Mouse (Mus musculus): ENCODE data around the gene Emc7. TPM values are rescaled to one million over a fixed set of nuclear protein-coding genes. Genes with fewer than 3 reads are reported as not detected.

The Emc7 gene
- total and polyA plus RNA-seq, 3 experiments: 2.9 to 36.6 (median 29.8) TPM

- DNase-seq: no peak
Measured at GRCm38 (mm10) chr2:112520526-112521482, 66.0 kb downstream of the Emc7 start.

Other genes with a start within 250 kb of the Emc7 start
- gene Lpcat4, start 215.5 kb upstream of the Emc7 start, total RNA-seq (2021): 1 to 10 TPM; 5.1 to 9.2 TPM
- gene Lpcat4, start 215.5 kb upstream of the Emc7 start, polyA plus RNA-seq (2012; rRNA removed): 18.9 TPM in 2 replicates
- gene Nutm1, start 195.7 kb upstream of the Emc7 start, total RNA-seq (2021): not detected
- not detected in 2 replicates for gene Nutm1, start 195.7 kb upstream of the Emc7 start, polyA plus RNA-seq (2012; rRNA removed)
- 100 to 1,000 TPM; 122 to 167 TPM for gene Nop10, start 193.1 kb upstream of the Emc7 start, total RNA-seq (2021)
- gene Nop10, start 193.1 kb upstream of the Emc7 start, polyA plus RNA-seq (2012; rRNA removed): 46.6 and 57.7 TPM in 2 replicates
- 10 to 100 TPM; 33.4 to 35.1 TPM for gene Slc12a6, start 189.2 kb upstream of the Emc7 start, total RNA-seq (2021)
- 11.7 and 14.5 TPM in 2 replicates for gene Slc12a6, start 189.2 kb upstream of the Emc7 start, polyA plus RNA-seq (2012; rRNA removed)
- gene Gm21985, start 188.7 kb upstream of the Emc7 start, total RNA-seq (2021): under 1 TPM in 1 of 2 experiments, not detected in 1; 0.14 TPM
- gene Gm21985, start 188.7 kb upstream of the Emc7 start, polyA plus RNA-seq (2012; rRNA removed): not detected in 2 replicates
- 10 to 100 TPM; 86.4 to 98.8 TPM for gene Emc4, start 87.0 kb upstream of the Emc7 start, total RNA-seq (2021)
- gene Emc4, start 87.0 kb upstream of the Emc7 start, polyA plus RNA-seq (2012; rRNA removed): 71.4 and 74.1 TPM in 2 replicates
- 10 to 100 TPM; 10.4 to 10.5 TPM for gene Katnbl1, start 75.8 kb upstream of the Emc7 start, total RNA-seq (2021)
- 0.30 and 0.35 TPM in 2 replicates for gene Katnbl1, start 75.8 kb upstream of the Emc7 start, polyA plus RNA-seq (2012; rRNA removed)
- gene Chrm5, start 25.8 kb downstream of the Emc7 start, total RNA-seq (2021): not detected
- not detected in 2 replicates for gene Chrm5, start 25.8 kb downstream of the Emc7 start, polyA plus RNA-seq (2012; rRNA removed)
- 10 to 100 TPM; 17.0 to 21.2 TPM for gene Aven, start 38.0 kb downstream of the Emc7 start, total RNA-seq (2021)
- 0.98 and 1.0 TPM in 2 replicates for gene Aven, start 38.0 kb downstream of the Emc7 start, polyA plus RNA-seq (2012; rRNA removed)

Data from adrenal gland, adult 2 months (tissue).